Mouse (Mus musculus): ENCODE data around the gene Atrnl1.
"Not testable (repeated sequence)": the region's sequence is repeated elsewhere in the genome, so short reads cannot be mapped to it uniquely, and the experiment has no call there.

Gene Atrnl1

DNA sequence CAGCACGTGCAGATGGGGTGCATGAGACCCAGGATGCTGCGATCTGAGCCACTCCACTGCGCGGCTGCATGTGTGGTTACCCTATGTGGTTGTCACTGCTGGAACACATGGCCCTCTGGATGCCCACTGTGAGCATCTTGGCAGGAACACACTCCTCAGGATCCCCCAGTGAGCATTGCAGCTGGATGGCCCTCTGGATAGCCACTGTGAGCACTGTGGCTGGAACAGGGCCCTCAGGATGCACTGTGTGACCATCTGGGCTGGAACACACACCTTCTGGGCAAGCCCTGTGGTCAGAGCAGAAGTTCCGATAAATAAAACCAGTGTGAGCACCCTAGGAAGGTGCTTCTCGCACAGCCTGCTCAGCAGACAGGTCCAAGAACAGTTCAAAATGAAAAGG, 364.4 kb downstream of the Atrnl1 start:
- no peak for DNase-seq

DNA sequence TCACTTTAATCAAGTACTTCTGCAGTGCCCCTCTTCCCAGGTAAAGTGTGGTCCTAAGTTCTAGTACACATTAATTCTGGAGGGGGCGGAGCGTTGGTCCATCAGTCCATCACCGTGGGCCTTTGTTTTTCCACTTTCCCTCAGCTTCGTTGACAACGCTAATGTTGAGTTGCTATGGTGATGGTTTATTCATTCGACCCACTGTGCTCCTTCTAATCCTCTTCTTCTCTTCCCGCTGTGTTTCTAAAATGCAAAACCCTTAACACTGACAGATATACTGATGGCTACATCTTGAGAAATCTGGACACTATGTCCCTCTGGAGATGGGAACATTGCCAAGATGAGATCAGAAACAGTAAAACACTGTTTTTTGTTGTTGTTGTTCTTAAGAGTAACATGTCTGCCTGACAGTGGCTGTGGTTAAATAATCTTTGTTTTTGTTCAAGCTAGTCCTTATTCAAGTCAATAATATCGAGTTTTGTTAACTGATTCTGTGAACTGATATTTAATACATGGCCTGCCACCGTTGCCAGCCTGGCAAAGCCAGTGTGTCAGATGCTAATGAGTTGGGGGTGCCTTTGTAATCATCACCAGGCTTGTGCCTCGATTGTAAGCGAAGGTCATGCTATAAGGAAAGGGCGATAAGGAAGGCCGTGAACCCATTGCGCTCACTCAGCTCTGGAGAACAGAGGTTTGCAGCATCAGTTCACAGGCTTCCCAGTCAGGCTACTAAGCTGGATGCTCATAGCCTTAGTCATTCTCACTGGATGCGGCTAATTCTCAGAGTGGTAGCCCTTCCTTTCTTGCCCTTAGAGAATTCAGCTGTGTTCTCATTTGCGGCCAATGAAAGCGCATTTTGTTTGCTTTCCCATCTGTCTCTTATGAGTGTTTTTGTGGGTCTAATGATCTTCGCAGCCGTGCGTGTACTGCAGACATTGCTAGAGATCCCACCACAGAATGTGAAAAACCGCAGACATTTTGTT, 375.4 kb downstream of the Atrnl1 start:
- DNase-seq = no peak

- DNase-seq = no peak
Measured at GRCm38 (mm10) chr19:57987696-57988393, 377.0 kb downstream of the Atrnl1 start.

DNA sequence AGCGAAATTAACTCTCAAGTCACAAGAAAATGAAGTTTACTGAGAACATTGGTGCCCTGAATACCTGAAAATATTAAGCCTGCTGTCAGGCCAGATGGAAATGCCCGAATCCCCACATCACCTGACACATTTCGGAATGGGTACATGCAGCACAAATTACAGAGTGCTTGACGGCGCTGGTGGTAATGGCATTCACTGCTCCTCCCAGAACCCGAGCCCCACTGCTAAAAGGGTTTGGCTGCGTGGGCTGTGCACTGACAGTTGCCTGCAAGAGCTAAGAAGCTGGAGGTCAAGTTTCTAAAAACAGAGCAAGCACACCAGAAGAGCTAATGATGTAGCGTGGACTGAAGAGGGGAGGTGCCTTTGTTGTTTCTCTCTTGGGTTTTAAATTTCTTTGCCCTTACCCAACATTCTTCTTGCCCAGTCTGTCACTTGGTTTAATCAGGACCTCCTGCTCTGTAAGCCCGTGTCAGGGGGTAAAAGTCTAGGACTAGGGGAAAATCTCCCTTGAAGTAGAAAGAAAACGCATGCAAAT, 377.8 kb downstream of the Atrnl1 start:
- no peak for DNase-seq

DNA sequence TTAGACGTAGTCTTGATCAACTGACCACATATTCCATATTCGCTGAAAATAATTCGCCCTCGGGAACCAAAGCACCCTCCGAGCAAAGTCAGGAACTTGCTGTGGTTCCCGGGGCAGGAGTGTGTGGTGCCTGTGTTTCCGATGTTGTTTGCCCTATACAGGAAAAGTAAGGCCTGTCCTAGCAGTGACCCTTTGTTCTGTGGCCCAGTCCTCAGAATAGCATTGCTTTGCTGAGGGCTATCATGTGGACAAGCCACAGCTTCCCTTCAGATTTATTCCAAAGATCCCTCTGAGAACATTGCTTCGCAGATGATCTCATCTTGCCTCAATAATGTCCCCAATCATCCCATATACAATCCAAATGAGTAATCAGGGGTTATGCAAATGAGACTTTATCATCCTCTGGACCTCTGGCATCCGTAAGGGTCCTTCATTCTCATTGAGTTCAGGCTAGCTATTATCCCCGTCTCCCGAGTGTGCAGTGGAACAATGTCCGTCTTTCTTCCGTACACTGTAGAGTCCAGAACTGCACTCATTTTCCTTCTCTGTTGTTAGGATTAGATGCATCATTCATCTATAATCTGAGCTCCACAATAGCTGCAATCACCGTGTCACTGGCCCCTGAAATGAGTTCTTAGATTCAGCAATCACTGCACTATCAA, 380.4 kb downstream of the Atrnl1 start:
- no peak for DNase-seq

GRCm38 (mm10) chr19:57994174-57994833, 383.5 kb downstream of the Atrnl1 start:
- not testable (repeated sequence) for DNase-seq

GRCm38 (mm10) chr19:57995015-57995414, 384.2 kb downstream of the Atrnl1 start:
- no peak for DNase-seq

DNA sequence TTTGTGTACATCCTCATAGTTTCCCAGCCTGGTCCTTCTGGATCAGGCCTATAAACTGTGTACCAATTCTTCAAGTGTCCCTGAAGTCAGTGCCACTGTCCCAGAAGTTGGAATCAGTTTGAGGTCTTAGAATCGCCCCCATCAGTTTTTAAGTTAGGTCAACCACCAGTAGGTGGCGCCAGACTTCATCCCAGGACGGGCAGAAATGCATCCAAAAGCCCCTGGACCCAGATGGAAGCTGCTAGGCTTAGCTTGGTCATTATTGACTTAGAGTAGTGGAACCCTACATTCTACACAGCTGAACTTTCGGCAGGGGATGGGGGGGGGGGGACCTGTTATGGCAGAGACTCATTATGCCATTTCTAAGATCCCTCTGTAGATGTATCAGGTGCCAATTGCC, 387.1 kb downstream of the Atrnl1 start:
- DNase-seq = peak; percentile 39

GRCm38 (mm10) chr19:58011636-58012035, 400.8 kb downstream of the Atrnl1 start:
- DNase-seq = no peak

GRCm38 (mm10) chr19:58015741-58016140, 404.9 kb downstream of the Atrnl1 start:
- no peak for DNase-seq

DNA sequence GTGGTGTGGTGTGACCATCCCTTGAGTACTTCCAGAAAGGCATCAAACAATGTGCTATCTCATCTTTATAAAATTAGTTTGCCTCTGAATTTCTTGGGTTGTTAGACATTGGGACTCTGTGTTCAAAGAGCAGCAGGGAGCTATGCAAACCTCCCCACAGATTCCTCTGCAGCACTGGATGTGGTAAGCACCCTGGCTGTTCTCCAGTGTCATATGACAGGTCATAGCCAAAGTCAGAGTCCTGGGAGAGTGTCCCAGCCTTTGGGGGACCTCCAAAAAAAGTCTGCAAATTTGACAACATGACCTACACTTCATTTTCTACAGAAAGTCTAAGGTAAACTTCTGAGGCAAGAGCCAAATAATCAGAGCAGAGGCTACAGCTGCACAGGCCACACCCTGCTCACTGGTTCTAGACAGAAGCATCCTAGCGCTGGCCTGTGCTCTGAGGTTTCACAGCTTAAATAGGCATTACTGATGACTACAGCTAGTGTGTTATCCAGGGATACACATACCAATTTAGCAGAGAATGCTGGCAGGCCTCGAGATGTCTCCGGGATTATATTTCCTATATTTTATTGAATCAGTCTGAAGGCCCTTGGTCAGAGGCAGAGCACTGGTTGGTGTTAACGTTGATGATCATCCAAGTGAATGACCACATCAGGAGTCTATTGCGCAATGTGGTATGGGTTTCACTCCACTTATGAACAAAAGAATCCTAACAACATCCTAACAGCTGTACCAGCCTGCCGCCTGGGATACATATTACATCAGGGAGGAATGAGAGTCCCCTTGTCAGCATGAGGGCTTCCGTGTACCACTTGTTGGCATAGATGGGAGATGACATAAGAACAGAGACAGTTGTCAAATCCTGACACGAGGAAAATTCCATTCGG, 406.0 kb downstream of the Atrnl1 start:
- no peak for DNase-seq

GRCm38 (mm10) chr19:58017468-58017867, 406.6 kb downstream of the Atrnl1 start:
- no peak for DNase-seq

DNA sequence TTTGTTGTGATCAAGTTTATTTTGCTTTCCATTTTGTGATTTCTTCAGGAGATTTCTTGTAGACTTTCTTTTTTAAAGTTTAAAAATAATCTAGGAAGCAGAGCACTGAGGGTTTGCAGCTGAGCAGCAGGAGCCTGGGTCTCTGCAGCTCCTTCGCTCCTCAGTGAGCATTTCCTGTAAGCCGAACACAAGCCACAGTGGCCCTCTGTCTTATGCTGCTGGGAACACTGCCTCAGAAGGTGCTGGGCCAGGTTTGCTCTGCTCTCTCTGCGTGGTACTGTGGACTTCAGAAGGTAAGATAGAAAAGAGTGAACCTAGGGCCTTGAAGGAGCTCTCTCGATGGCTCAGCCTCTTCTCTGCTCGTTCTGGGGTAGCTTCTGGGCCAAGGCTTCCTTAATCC, 407.9 kb downstream of the Atrnl1 start:
- no peak for DNase-seq

GRCm38 (mm10) chr19:58021514-58022284, 410.9 kb downstream of the Atrnl1 start:
- no peak for DNase-seq

DNA sequence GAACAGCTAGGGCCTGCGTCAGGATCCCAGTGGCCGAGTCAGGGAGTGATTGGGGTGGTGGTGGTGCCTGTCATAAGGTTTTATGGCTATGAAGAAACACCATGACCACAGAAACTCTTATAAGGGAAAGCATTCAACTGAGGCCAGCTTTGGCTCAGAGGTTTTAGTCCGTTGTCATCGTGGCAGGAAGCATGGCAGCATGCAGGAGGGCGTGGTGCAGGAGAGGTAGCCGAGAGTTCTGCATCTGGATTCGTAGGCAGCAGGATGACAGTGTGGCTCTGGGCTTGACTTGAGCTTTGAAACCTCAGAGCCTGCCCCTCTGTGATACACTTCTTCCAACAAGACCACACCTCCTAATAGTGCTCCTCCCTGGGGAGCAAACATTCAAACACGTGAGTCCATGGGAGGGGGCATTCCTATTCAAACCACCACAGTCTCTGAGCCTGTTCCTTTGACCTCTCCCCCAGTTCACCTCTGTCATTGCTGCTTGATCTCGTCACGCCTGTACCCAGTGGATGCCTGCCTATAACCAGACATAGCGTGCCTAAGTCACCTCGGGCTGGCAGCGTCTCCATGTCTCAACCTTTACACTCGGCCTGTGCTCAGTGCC, 412.5 kb downstream of the Atrnl1 start:
- no peak for DNase-seq

DNA sequence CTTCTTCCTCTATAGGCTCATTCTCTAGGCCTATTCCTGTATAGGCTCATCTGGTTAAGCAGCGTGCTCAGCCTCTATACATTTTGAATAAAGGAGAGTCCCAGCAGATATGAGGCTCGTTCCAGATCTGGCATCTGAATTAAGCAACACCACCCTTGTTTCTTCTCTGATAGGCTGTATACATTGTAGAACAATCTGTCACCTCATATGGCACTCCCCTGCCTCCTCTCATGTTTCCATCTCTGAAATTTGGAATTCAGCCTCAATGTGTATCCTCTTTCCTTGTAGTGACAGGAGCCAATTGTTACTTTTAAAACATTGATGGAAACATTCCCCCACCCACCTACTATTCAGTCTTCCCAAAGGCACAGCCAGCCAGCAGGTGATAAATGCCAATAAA, 414.2 kb downstream of the Atrnl1 start:
- DNase-seq = no peak

- peak; percentile 16 for DNase-seq
Measured at GRCm38 (mm10) chr19:58029661-58030060, 418.8 kb downstream of the Atrnl1 start.

DNA sequence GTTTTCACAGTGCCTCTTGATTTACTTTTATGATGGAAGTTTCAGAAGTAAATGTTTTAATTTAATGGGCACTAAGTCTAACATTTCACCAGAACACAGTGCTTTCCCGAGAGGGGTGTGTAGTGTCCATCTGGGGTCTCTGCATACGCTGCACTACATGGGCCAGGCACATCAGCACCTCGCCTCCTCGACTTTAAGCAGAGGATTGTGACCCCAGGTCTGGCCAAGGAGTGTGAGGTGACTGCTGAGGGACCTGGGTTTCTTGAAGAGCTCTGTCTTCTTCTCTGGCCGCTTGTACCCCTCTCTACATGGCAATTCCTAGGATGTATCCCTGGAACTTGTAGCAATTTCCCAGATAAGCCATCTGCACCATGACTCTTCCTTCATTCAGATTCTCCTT, 422.4 kb downstream of the Atrnl1 start:
- DNase-seq = no peak

GRCm38 (mm10) chr19:58036166-58036565, 425.3 kb downstream of the Atrnl1 start:
- no peak for DNase-seq

- no peak for DNase-seq
Measured at GRCm38 (mm10) chr19:58043120-58043519, 432.3 kb downstream of the Atrnl1 start.

All from right cerebral cortex, postnatal 14 days (tissue).